Mouse (Mus musculus) mammary gland, adult 2 months (tissue): Measurements from ENCODE around the gene Atp6ap1l. TPM values are rescaled to one million over a fixed set of nuclear protein-coding genes. Genes with fewer than 3 reads are reported as not detected.

Source experiments
- polyA plus RNA-seq: library from polyadenylated mRNA; depleted of rRNA; stranded (reverse); fragments of >200 nt; gene quantifications from 2 replicates; pipeline ENCODE4 v1.2.3, GENCODE M21; 2012; ENCODE audit warnings: low replicate concordance; rRNA removed

Gene Atp6ap1l
- polyA plus RNA-seq: 0.14 TPM in 1 of 2 replicates, not detected in the other

DNA sequence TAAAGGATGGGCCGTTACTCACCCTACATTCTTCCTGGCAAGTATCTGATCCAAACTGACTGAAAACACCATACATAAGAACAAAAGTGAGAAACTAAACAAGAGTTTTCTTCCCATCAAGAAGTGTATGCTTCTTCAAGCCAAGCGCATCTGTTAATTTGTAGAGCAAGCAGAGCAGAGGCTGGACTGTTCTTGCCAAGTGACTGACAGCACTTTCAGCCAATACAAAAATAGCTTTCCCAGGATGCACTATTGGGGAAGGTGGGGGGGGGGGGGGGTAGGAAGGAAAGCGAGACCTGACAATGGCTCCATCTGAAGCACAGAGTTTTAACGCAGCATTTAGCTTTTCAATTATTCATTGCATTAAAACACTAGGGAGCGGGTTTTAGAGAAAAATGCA lies at the start of gene Atp6ap1l:
TSS of gene Atp6ap1l (minus strand) at position 180 of the 400 bp plus-strand sequence.

DNA sequence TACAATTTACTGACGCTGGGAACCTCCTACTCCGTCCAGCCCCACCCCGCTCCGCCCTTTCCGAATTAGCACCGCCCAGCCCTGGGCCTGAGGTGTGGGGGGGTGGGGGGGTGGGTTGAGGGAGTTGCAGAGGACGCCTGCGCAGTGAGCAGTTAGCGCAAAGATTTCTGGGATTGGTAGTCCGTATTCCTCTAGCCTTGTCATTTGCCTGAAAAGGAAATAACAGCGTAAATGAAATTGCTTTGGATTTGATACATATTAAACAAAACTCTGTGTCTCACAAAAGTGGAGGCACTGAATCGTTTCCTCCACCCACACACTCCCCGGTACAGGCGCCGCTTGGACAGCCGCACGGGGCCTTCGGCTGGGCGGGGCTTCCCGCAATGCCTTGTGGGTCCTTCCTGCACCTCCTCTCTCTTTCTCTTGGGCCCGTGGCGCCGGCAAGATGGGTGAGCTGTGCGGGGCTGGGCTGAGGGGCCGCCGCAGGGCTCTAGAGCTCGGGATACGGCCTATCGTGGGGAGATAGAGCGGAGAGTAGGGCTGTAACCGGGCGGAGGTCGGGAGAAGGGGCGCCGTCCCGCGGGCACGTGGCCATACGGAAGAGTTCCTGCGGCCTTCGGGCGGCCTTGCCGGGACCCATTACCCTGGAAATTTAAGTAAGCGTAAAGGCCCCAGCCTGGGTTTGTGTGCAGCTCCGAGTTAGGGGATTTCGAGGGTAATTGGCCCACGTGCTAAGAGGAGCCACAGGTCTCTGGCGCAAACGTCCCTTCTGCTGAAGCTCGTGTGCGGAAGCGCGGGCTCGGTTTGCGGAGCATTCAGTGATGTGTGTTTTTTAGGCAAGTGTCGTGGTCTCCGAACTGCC lies 17.8 kb upstream of the Atp6ap1l start, which contains the start of gene Rps23:
TSS of gene Rps23 (plus strand) at position 208 of the 862 bp plus-strand sequence.

Other genes with a start within 250 kb of the Atp6ap1l start
- 145 and 156 TPM in 2 replicates for gene Rps23, start 17.6 kb upstream of the Atp6ap1l start, polyA plus RNA-seq